Mouse (Mus musculus) brain, embryonic 14.5 days (tissue): ENCODE measurements around the gene Fkbp15.

Experiments used
- CTCF ChIP-seq: fragments of 200-500 bp; IDR thresholded peaks from 2 replicates; pipeline ENCODE4 v1.5.1; 2012; ENCODE audit warnings: inconsistent platforms, mild to moderate bottlenecking, moderate library complexity, borderline replicate concordance; ENCODE audit not compliant: insufficient read depth, insufficient read length; ENCODE audit errors: extremely low read depth
- POLR2A ChIP-seq: fragments of 200-500 bp; IDR thresholded peaks from 2 replicates; pipeline ENCODE4 v1.6.1; 2012; ENCODE audit warnings: mild to moderate bottlenecking, inconsistent platforms, borderline replicate concordance; ENCODE audit not compliant: poor library complexity, insufficient read depth, insufficient read length, severe bottlenecking; ENCODE audit errors: extremely low read depth

GRCm38 (mm10) chr4:62276642-62277041 lies 83.7 kb downstream of the Fkbp15 start:
- TF ChIP-seq CTCF (no peak), POLR2A (no peak)
